10 mouse cellular contexts compared by ENCODE assay signal in the genomic region with DNA sequence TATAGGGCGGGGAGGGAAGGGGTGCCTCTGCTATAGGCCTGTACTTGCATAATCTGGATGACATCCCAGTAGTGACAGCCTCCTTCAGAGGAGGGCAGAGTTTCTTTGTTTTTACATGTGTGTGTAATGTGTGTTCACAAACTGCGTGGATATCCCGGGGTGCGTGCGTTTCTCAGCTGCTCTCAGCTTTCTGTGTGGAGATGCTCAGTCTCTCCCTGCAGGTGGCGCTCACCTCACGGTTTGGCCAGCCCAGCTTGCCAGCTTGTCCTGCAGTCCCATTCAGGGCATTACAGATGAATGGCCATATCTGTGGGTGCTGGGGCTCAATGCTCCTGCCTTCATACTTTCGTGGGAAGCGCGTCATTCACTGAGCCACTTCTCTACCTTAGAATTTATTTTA. TPM values are rescaled to one million over a fixed set of nuclear protein-coding genes. Genes with fewer than 3 reads are reported as not detected.
DNase-seq lines count a peak whose midpoint lies in the region; ATAC-seq and TF ChIP-seq lines count a peak whose summit lies in the region.
"Had no signal": no experiment of that assay in that cellular context is flagged by ENCODE, and none has a peak within 500 bp of the region (broad histone marks: within the 10 kb centered on the region; RNA-seq: fewer than 3 reads in every experiment).

No protein-coding gene starts in this region.

- no peak for TF ChIP-seq POLR2A in bone marrow, adult 2 months (IDR thresholded peaks at IDR 0.05; ENCODE audit: borderline replicate concordance, control insufficient read depth, low read depth, low read length)
- no peak for TF ChIP-seq POLR2A in embryonic fibroblast, embryonic 13.5 days (IDR thresholded peaks at IDR 0.05; ENCODE audit: low read depth, low read length)
- no peak for TF ChIP-seq POLR2A in olfactory bulb, adult 2 months (IDR thresholded peaks at IDR 0.05; ENCODE audit: insufficient read depth, low read depth, low read length)

- 73% methylated on average over 10 of the region's 10 CpGs for WGBS in kidney, embryonic 15.5 days
- WGBS in bone marrow, adult 2 months, result 44% methylated on average over 10 of the region's 10 CpGs
- WGBS in olfactory bulb, adult 2 months, result 54% methylated on average over 10 of the region's 10 CpGs

- no peak overlapping the region for H3K9ac ChIP-seq in kidney, embryonic 15.5 days
- H3K9ac ChIP-seq: embryonic facial prominence, embryonic 15.5 days; limb, embryonic 15.5 days had no signal

- peak; percentile 95 for TF ChIP-seq CTCF in bone marrow, adult 2 months (IDR thresholded peaks at IDR 0.05; ENCODE audit: control insufficient read depth, insufficient read depth, low read length)
- TF ChIP-seq CTCF in embryonic fibroblast, embryonic 13.5 days (IDR thresholded peaks at IDR 0.05; ENCODE audit: borderline replicate concordance, insufficient read depth, low read length), result peak; percentile 91
- peak; percentile 43 for TF ChIP-seq CTCF in olfactory bulb, adult 2 months (IDR thresholded peaks at IDR 0.05; ENCODE audit: insufficient read depth, low read depth, low read length)

- no peaks in the 10 kb centered on the region for H3K4me1 ChIP-seq in kidney, embryonic 15.5 days
- no peaks in the 10 kb centered on the region; the same call in 1 of the 2 replicates for H3K4me1 ChIP-seq in bone marrow, adult 2 months (ENCODE audit: control insufficient read depth, insufficient read depth, low read length)
- peaks cover 11% of the 10 kb centered on the region for H3K4me1 ChIP-seq in embryonic fibroblast, embryonic 13.5 days (ENCODE audit: control insufficient read depth, insufficient read depth, low read length)
- H3K4me1 ChIP-seq in olfactory bulb, adult 2 months (ENCODE audit: control insufficient read depth, insufficient read depth, low read length), result peaks cover 12% of the 10 kb centered on the region
- H3K4me1 ChIP-seq: embryonic facial prominence, embryonic 15.5 days had no signal

- peaks cover 41% of the 10 kb centered on the region for H3K36me3 ChIP-seq in kidney, embryonic 15.5 days

- DNase-seq in kidney, adult 18-20 months, result peak; percentile 43
- peak; percentile 49 for DNase-seq in kidney, postnatal 14 days

- H3K4me3 ChIP-seq in kidney, embryonic 15.5 days (replicated peaks), result no peak overlapping the region
- no peak overlapping the region for H3K4me3 ChIP-seq in bone marrow, adult 2 months (replicated peaks; ENCODE audit: control insufficient read depth, low read depth, low read length)
- H3K4me3 ChIP-seq in embryonic fibroblast, embryonic 13.5 days (ENCODE audit: insufficient read depth, low read length), result no peak overlapping the region
- H3K4me3 ChIP-seq in olfactory bulb, adult 2 months (ENCODE audit: insufficient read depth, low read depth, low read length), result no peak overlapping the region
- H3K4me3 ChIP-seq: embryonic facial prominence, embryonic 15.5 days; limb, embryonic 15.5 days had no signal

- no peak overlapping the region for H3K4me2 ChIP-seq in kidney, embryonic 15.5 days
- H3K4me2 ChIP-seq: embryonic facial prominence, embryonic 15.5 days; limb, embryonic 15.5 days had no signal

- no peaks in the 10 kb centered on the region for H3K9me3 ChIP-seq in kidney, embryonic 15.5 days (replicated peaks)
- H3K9me3 ChIP-seq: embryonic facial prominence, embryonic 15.5 days; limb, embryonic 15.5 days had no signal

- no peaks in the 10 kb centered on the region for H3K27me3 ChIP-seq in kidney, embryonic 15.5 days
- H3K27me3 ChIP-seq: embryonic facial prominence, embryonic 15.5 days; limb, embryonic 15.5 days had no signal

- ATAC-seq in kidney, embryonic 15.5 days (replicated peaks; ENCODE audit: low FRiP score), result no peak
- ATAC-seq in CD4-positive, CD25-positive, alpha-beta regulatory T cell, adult 4 months, result peak; percentile 72
- ATAC-seq in erythroid progenitor cell, adult 5-6 weeks (replicated peaks; ENCODE audit: low FRiP score, poor library complexity, severe bottlenecking), result no peak

- H3K27ac ChIP-seq in kidney, embryonic 15.5 days, result no peak overlapping the region
- H3K27ac ChIP-seq in bone marrow, adult 2 months (ENCODE audit: control insufficient read depth, insufficient read depth, low read depth, low read length, poor library complexity), result no peak overlapping the region
- no peak overlapping the region for H3K27ac ChIP-seq in embryonic fibroblast, embryonic 13.5 days (ENCODE audit: insufficient read depth, low read length)
- H3K27ac ChIP-seq in olfactory bulb, adult 2 months (ENCODE audit: insufficient read depth, low read depth, low read length), result no peak overlapping the region
- H3K27ac ChIP-seq: embryonic facial prominence, embryonic 15.5 days; limb, embryonic 15.5 days had no signal

RNA-seq across cellular contexts. Expression of a gene that starts 42.1 kb away (rescaled TPM):
- 36.7 and 41.8 TPM in 2 replicates for polyA plus RNA-seq in kidney, embryonic 15.5 days (2015; fragmentation: Nextera tagmentation; extraction: Ambion mirVana)
- polyA plus RNA-seq in CD4-positive, CD25-positive, alpha-beta regulatory T cell, adult 4 months (2017; shearing (Covaris generic)), result 1 to 10 TPM; 4.4 to 5.4 TPM
- 3.9 and 6.3 TPM in 2 replicates for polyA plus RNA-seq in bone marrow, adult 2 months (2011; ENCODE audit: insufficient read depth, insufficient read length, low replicate concordance, missing spikeins)
- 52.0 and 53.6 TPM in 2 replicates for polyA plus RNA-seq in embryonic fibroblast, embryonic 13.5 days (2011; ENCODE audit: insufficient read length, low read depth, missing spikeins)
- polyA plus RNA-seq in olfactory bulb, adult 2 months (2012; ENCODE audit: insufficient read depth, insufficient read length, low replicate concordance, missing spikeins), result 68.1 and 138 TPM in 2 replicates
- total RNA-seq in erythroid progenitor cell, adult 5-6 weeks (2015; ENCODE audit: low replicate concordance), result 0.72 and 0.84 TPM in 2 replicates
- 0.64 and 0.83 TPM in 2 replicates for total RNA-seq in erythroid progenitor cell, adult 5-6 weeks (2017; ENCODE audit: low replicate concordance)

Comparison
In these comparisons a context has a peak if more than half of its experiments do, and no peak if none do; other contexts are left out.
1. CTCF ChIP-seq: peak in every context shown above with its lines; median percentile 95 in bone marrow, adult 2 months; 91 in embryonic fibroblast, embryonic 13.5 days; 43 in olfactory bulb, adult 2 months.